Mouse (Mus musculus) thymus, postnatal 0 days (tissue): ENCODE measurements around the gene Spata31d1b. TPM values are rescaled to one million over a fixed set of nuclear protein-coding genes. Genes with fewer than 3 reads are reported as not detected.
"Not testable (repeated sequence)": the region's sequence is repeated elsewhere in the genome, so short reads cannot be mapped to it uniquely, and the experiment has no call there.

Experiments
- DNase-seq: peaks from one replicate; pipeline ENCODE4 v3.0.0-alpha.2; 2015; ENCODE audit warnings: low spot score
- polyA plus RNA-seq: library from polyadenylated mRNA; unstranded; fragments of >200 nt; fragmentation: Nextera tagmentation; extraction: Ambion mirVana; gene quantifications from 2 replicates; pipeline ENCODE4 v1.2.1, GENCODE M21; 2015

The Spata31d1b gene
- polyA plus RNA-seq, 1 experiment from 2014 or later: 0.04 TPM

- DNase-seq: no peak
Measured at GRCm38 (mm10) chr13:59694008-59694407, 18.1 kb upstream of the Spata31d1b start, which contains the start of gene 4921517D22Rik. 4921517D22Rik (minus strand) TSS chr13:59694108.

GRCm38 (mm10) chr13:59695781-59696180, 16.3 kb upstream of the Spata31d1b start:
- DNase-seq: peak; percentile 23

- DNase-seq: no peak
Measured at GRCm38 (mm10) chr13:59699131-59699530, 13.0 kb upstream of the Spata31d1b start.

- DNase-seq: not testable (repeated sequence)
Measured at GRCm38 (mm10) chr13:59700137-59700536, 11.9 kb upstream of the Spata31d1b start.

DNA sequence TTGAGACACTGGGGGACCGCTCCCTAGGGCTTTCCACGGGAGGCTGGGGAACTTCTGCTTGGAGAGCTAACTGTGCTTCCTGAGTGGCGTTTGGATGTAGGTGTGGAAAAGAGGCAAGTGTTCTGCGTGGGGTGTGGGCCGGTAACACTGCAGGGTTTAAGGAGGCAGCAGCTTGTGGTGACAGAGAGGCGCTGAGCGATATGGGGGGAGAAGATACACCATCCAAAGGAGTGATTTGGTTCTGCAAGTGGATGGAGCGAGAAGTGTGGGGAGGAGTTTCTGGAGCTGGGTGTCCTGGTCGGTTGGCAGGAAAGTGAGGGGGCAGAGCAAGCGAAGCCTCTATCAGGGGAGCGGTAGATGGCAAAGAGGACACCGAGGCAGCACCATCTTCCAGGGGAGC, 8.6 kb upstream of the Spata31d1b start:
- no peak for DNase-seq

- DNase-seq: peak; percentile 48
Measured at GRCm38 (mm10) chr13:59704562-59704961, 7.5 kb upstream of the Spata31d1b start.

- DNase-seq: no peak
Measured at GRCm38 (mm10) chr13:59710230-59710629, 1.9 kb upstream of the Spata31d1b start, which contains the start of gene Spata31d1a. Spata31d1a (minus strand) TSS chr13:59710330.

- no peak for DNase-seq
Measured at GRCm38 (mm10) chr13:59713710-59714109, 1.6 kb downstream of the Spata31d1b start.

DNA sequence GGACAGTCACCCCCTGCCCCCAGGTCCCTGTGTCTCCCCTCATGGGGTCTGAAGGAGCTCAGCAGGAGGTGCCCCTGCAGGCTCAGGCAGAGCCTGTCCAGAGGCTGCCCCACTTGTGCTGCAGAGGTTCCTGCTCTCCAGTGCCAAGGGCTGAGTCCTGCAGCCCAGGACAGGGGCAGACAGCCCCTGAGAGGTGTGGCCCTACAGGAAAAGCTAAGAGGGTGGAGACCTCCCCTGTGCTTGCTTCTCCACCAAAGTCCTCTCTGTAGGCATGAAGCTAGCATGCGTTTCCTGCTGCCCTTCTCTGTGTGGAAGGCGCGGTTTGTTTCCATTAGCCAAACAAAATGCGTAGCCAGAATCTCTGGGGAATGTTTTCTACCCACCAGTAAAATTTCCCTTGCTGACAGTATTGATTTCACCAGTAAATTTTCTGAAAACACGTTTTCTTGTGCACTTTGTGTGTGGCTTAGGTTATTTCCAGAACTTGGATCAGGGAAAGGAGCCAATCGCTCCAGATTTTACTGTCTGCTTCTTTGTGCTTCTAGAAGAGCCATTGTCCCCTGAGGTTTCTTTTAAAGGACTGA, 6.9 kb downstream of the Spata31d1b start:
- not testable (repeated sequence) for DNase-seq

DNA sequence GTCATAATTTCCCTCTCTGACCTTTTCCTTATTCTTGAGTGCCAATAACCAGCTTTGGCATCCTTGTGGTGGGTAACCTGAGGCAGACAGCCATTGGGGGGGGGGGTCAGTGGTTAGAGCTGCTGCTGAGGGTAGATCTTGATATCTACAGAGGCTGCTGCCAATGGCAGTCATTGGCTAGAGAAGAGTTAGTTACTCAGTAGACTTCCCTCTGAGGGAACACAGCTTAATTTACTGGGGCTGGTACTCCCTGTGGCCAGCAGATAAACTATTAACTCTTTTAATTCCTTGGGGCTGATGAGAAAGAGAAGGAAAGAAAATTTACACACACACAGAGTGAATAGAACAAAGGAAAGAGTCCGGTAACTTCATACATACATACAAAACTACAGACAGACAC, 7.4 kb downstream of the Spata31d1b start:
- DNase-seq: no peak

- DNase-seq: not testable (repeated sequence)
Measured at GRCm38 (mm10) chr13:59722089-59722488, 10.0 kb downstream of the Spata31d1b start.

DNA sequence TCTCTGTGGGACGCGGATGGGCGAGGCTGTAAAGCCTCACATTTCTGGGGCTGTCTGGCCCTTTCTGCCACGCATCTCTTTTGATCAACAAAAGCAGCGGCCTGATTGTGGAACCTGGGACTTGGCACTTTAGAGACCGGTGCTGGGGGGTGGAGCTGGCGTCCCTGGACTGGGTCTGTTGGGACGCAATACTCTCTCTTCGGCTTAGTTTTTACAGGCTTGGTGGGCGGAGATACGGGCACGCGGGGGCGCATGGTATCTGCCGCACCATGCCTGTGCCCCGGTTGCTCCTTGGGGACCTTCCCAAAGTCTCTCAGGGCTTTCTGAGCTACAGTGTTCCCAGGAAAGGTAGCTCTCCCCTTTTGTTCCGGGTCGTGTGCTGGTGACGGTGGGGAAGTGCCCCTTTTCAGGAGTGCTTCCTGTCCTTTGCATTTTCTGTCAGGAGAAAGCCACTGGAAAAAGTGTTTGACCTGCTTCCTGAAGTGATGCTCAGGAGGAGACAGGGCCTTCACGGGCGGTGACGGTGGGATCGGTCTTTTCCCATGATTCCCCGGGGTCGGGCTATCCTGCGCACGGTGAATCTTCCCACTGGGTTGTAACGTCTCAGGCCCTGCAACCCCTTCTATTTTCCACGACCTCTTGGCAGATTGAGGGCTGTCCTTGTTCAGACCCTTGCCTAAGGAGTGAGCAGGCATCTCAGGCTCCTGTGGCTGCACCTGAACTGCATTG, 14.2 kb downstream of the Spata31d1b start:
- DNase-seq: no peak

DNA sequence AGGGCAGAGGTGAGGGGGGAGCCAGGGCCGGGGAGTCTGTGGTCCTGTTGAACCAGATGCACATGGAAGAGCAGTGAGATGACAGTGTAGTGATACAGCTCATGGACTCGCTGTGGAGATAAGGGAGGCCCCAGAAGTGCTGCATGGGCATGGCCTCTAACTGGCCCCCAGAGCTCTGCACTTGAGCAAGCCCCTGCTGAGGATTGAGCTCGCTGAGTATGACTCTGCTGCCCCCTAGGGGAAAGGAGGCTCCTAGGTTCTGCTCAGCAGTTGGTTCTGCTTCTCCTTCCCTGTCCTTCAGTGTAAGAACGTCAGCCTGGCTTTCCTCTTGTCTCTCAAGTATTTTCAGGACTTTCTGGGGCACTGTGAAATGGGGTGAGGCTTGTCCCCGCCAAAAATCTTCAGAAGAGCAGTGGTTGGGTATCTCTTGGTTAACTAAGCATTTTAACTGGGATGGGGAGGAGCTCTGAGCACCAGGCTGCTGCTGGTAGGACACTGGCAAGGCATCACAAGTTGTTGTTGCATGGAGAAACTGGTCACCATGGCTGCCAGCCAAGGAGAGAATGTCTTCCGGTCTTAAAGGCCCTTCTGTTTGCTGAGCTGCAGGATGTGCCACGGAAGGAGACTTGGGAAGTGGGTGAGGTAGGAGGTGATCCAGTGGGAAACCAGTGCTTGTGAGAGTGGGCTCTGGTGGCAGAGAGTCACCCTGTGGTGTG, 16.5 kb downstream of the Spata31d1b start:
- peak; percentile 81 for DNase-seq

- no peak for DNase-seq
Measured at GRCm38 (mm10) chr13:59731652-59732051, 19.6 kb downstream of the Spata31d1b start, which contains the start of gene Spata31d1d. Spata31d1d (minus strand) TSS chr13:59731752.

GRCm38 (mm10) chr13:59733936-59734335, 21.9 kb downstream of the Spata31d1b start:
- no peak for DNase-seq

GRCm38 (mm10) chr13:59734347-59734746, 22.3 kb downstream of the Spata31d1b start:
- not testable (repeated sequence) for DNase-seq

DNA sequence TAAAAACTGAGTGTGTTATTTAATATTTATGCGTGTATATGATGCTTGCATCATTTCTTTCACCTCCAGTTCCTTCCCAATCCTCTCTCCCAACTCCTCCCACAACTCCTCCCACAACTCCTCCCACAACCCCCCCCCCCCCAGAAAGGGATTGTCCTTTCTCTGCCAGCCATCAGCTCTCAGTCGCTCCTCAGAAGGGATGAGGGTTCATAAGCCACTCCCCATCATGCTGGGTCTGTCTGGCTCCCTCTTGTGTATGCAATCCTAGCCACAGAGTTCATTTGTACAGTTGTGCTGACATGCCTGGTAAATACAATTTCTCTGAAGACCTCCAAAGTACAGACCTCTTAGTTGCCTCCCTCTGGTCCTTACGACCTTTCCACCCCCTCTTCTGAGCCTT, 23.1 kb downstream of the Spata31d1b start:
- DNase-seq: no peak

DNA sequence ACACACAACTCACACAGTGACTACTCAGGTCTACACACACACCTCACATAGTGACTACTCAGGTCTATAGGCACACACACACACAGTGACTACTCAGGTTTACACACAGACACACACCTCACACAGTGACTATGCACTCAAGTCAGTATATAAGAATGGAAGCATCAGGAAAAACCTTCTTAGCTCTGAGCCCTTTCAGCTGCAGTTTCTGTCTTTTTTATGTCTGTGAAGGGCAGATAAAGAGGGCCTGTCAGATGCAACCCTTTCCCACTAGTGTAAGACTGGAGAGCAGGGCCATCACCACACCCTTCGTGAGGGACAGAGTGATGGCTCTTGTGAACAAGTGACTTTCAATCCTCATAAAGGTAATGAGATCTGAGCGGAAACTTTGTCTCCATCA, 26.4 kb downstream of the Spata31d1b start:
- no peak for DNase-seq

- no peak for DNase-seq
Measured at GRCm38 (mm10) chr13:59739397-59739796, 27.3 kb downstream of the Spata31d1b start.

GRCm38 (mm10) chr13:59741096-59741495, 29.0 kb downstream of the Spata31d1b start:
- no peak for DNase-seq

DNA sequence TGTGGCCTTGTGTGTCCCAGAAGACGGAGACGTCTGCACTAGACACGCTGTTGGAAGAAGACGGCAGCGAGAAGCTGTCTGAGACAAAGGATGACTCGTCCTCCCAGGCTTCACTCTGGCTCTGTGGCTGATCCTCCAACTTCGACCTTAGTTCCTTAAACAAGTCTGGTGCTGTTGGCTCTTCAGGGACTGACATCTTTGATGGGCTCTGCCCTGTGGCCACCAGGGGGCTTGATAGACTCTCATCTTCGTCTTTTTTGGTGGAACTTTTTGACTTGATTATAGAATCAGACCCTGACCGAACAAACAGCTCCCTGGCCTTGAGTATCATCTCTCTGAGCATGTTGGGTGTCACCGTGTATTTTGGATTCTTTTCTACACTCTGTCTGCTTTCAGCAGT, 29.6 kb downstream of the Spata31d1b start:
- peak; percentile 8 for DNase-seq

GRCm38 (mm10) chr13:59745462-59745861, 33.4 kb downstream of the Spata31d1b start:
- DNase-seq: no peak
